Mouse (Mus musculus) R1 (cell line): Measurements from ENCODE around the gene Calm2.

Source experiments
- DNase-seq: peaks from one replicate; pipeline ENCODE4 v3.0.0-alpha.2; 2018; ENCODE audit warnings: low read depth, low spot score

Calm2 gene

DNA sequence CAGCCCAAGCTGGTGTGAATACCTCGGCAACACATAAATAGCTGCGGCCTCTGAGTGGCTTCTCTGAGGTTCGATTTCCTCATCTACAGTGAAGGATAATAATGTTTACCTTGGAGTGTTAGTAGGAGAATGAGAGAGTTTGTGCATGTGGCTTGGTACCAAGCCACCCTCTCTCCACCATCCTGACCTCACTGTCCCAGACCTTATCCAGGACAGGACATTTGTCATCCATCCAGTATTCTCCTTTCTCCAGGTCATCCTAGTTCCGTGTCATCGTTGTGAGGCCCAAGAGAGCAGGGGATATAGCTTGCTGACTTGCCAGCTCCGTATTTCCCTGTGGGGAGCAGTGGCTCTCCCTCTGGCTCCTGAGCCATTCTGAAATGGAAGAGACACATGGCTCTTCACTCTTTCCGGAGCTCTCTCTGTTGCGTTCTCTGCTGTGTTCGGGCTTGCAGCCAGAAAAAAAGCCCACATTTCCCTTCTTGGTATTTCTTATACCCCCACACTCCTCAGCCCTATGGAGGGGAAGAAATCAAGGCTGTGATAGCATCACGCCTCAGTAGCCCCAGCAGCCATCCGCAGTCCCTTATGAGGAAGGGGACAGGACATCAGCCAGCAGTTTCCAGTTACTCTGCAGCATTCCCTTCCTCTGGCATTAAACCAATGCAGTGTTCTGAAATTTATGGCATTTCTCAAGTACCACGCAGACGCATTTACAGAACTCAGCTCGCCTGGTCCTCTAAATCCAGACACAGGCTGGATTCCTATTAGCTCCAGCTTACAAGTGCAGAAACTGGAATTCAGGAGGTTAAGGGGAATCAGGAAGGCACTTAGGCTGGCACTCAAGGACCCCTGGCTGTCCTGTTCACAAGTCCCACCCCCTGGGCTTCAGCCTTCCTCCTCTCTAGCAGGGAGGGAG, 13.3 kb upstream of the Calm2 start:
- DNase-seq: no peak

DNA sequence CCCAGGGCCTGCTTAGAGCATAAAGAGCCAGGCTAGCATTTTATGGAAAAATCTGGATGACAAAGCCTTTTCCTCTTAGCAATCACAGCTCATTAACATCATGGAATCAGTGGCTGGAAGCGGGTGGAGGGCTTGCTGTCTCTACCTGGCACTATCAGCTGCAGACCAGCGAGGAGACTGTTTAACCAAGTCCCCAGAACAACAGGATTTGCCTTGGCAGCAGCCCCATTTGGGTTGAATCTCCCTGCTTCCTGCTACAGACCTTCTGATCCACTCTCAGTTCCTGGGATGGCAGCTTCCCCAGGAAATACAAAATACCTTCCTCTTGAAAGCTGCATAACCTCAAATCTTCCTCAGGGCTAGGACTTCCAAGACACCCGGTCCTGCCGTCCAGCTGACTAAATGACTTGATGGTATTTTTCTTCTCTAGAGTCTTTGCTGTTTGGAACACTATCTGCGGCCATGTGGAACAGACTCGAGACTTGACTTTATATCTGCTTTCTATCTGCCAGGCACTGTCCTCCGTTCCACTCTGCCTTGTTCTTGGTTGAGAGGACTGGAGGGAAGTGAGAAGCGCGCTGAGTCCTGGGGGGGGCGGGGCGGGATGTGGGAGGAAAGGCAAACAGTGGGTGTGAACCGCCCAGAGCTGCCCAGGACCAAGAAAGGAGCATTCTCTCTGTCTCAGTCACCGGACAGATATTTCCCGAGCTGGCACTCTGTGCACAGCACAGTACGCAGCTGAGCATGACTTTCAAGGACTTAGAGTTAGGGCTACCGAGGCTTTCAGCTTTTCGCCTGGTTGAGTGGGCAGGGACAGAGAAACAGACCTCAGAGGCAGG, 12.4 kb upstream of the Calm2 start:
- DNase-seq: no peak

- no peak for DNase-seq
Measured at GRCm38 (mm10) chr17:87457961-87458360, 11.2 kb upstream of the Calm2 start.

- peak; percentile 40 for DNase-seq
Measured at GRCm38 (mm10) chr17:87454121-87454520, 7.4 kb upstream of the Calm2 start.

DNA sequence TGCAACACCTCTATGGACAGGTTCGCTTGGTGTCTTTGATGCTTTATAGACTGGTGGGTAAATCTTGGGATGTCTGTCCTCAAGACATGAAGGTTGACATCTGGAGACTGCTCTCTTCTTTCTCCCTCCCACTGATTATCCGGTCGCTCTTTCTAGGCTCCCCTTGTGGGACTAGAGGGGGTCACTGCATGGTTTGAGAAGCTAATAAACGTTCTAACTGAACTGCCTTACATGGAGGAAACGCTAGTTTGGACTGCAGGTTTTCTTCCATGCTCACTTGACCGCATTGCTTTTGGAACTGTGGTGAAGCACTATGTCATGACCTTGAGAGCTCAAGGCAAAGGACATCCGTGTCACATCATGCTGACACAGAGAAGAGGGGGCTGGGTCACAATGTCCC, 6.6 kb upstream of the Calm2 start:
- no peak for DNase-seq

- no peak for DNase-seq
Measured at GRCm38 (mm10) chr17:87448881-87449280, 2.1 kb upstream of the Calm2 start.

DNA sequence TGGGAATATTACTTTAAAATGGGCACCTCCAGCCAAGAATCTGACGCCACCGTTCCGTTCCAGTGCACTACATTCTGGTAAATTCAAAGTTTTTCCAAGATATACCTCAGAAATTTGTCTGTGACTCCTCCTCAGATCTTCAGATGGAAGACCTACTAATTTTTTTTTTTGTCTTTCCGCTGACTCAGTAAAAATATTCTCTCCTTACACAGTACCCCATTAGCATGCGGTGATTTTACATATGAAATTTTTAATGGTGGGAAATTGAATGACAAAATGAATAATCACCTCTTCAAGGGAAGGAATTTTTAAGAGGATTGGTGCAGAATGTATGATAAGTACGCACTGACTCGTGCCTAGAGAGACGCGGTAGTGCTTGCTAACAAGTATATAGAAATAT, 1.6 kb upstream of the Calm2 start:
- no peak for DNase-seq

- no peak for DNase-seq
Measured at GRCm38 (mm10) chr17:87447612-87448200, 971 bp upstream of the Calm2 start.

- peak; percentile 76 for DNase-seq
Measured at GRCm38 (mm10) chr17:87445917-87446766, 593 bp downstream of the Calm2 start.

- DNase-seq: peak; percentile 72
Measured at GRCm38 (mm10) chr17:87445337-87445916, 1.3 kb downstream of the Calm2 start.

GRCm38 (mm10) chr17:87444763-87445162, 2.0 kb downstream of the Calm2 start:
- DNase-seq: no peak

DNA sequence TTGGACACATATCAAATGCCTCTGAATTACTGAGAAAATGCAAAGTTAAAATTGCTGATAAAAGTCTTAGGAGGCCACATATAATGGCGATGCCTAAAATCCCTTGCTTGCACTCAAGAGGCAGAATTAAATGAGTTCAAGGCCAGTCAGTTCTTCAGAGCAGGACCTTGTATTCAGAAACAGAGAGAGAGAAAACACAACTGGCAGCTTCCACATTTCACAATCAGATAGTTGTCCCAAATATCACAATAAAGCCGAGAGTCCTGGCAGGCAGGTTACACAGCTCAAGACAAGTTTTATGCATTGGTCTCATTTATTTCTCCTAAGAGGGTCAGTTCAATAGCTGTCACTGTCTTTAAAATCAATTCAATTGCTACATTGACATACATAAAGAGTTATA, 5.2 kb downstream of the Calm2 start:
- DNase-seq: no peak

DNA sequence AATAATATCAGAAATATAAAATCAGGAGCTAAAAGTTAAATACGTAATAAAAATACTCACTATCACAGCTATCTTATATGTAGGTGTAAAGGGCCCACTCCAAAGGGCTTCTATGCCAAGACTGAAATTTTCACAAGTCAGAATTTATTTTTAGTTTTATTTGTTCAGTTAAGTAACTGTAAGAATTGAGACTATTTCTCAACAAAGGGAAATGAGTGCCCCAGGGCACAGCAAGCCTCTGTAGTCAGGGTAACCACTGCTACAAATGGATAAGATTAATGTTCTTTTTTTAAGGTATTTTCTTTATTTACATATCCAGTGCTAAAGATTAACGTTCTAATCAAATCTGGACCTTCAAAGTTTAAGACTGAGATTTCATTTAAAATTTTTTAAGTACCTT, 7.3 kb downstream of the Calm2 start:
- DNase-seq: no peak

DNA sequence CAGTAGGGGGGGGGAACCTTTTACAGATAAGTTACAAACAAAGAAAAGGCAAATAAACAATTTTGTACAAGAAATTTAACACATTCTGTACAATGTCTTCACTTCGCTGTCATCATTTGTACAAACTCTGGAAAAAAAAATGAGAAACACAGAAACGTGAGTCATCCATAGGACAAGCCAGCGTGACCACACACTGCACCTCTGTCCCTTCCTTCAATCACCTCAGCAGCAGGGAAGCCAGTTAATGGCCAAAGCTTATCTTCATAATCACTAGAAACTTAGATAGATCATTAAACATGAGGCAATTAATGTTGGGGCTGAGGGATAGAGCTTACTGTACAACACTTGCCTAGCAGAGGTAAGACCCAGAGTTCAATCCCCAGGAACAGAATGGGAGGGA, 12.8 kb downstream of the Calm2 start:
- no peak for DNase-seq

GRCm38 (mm10) chr17:87432743-87433142, 14.0 kb downstream of the Calm2 start:
- no peak for DNase-seq

DNA sequence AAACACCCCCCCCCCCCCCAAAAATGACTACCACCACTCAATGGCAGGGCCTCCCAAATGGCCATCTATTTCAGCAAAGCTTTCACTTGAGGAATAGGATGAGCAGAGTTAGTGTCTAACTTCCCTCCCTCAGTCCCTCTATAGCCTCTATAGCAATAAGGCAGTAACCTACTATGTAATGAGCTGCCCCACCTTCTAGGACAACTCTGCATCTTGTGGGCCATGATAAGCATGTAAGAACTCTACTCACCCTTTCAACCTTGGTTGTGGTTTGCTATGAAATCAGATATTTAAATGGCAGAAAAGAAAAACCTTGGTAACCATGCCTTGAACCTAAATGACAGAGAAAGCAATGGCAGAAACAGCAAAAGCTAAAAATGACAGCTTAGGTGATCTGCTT, 14.4 kb downstream of the Calm2 start:
- DNase-seq: no peak

- no peak for DNase-seq
Measured at GRCm38 (mm10) chr17:87429431-87429830, 17.3 kb downstream of the Calm2 start.

GRCm38 (mm10) chr17:87427511-87427910, 19.2 kb downstream of the Calm2 start, which contains the start of gene Stpg4:
Stpg4 (minus strand) TSS chr17:87427741.
- peak; percentile 46 for DNase-seq

- DNase-seq: no peak
Measured at GRCm38 (mm10) chr17:87418082-87418481, 28.7 kb downstream of the Calm2 start.

DNA sequence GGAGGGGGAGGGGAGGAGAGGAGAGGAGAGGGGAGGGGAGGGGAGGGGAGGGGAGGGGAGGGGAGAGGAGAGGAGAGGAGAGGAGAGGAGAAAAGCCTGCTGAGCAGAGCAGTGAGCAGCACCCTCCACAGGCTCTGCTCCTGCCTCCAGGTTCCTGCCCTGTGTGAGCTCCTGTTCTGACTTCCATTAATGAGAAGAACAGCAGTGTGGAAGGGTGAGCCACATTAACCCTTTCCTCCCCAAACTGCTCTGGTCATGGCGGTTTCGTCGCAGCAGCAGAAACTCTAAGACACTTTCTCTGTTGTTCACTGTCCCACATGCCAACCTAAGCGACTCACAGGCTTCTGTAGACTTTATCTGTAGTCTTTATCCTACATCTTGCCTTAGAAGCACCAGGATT, 40.1 kb downstream of the Calm2 start:
- DNase-seq: peak; percentile 54

GRCm38 (mm10) chr17:87405576-87405975, 41.2 kb downstream of the Calm2 start:
- no peak for DNase-seq
